Mouse (Mus musculus): ENCODE measurements around the gene Srp72. TPM values are rescaled to one million over a fixed set of nuclear protein-coding genes. Genes with fewer than 3 reads are reported as not detected.

The Srp72 gene
- polyA plus RNA-seq, 1 experiment from 2014 or later, result 89.5 TPM

DNA sequence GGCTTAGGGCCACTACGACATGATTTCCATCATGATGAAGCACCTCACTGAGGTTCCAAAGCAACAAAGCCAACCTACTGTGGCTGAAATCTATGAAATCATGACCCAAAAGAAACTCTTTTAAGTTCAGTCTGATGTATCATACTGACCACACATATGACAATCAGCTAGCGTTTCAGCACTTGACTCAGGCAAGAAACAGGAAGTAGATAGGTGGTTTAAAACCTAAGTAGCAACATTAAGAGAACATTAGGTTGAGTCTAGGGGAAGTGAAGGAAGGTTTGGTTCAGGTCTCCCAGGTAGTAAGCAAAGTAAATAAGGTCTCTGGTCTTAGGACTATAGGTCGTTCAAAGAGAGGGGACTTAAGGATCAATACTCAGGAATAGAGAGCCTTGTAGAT lies 995 bp upstream of the Srp72 start:
- no peaks in the 10 kb centered on the region; the same call in 1 of the 2 replicates for H3K4me1 ChIP-seq (ENCODE audit: control insufficient read depth, insufficient read depth, low read length)
- DNase-seq (ENCODE audit: low spot score), result no peak
- peak overlapping the region; percentile 91 for H3K4me3 ChIP-seq (ENCODE audit: low read depth, low read length)
- 75% methylated on average over 3 of the region's 3 CpGs for WGBS
- H3K27ac ChIP-seq (replicated peaks; ENCODE audit: low read depth, low read length), result no peak overlapping the region
- no peak overlapping the region for H3K9ac ChIP-seq (replicated peaks; ENCODE audit: low read length)
- H3K9me3 ChIP-seq (replicated peaks; ENCODE audit: control insufficient read depth, low read length), result no peaks in the 10 kb centered on the region
- H3K27me3 ChIP-seq (ENCODE audit: control insufficient read depth, insufficient read depth, low read length), result no peaks in the 10 kb centered on the region
- H3K4me2 ChIP-seq (ENCODE audit: low read depth, low read length), result peak overlapping the region; percentile 78
- H3K36me3 ChIP-seq (replicated peaks; ENCODE audit: control insufficient read depth, insufficient read depth, low read depth, low read length), result no peaks in the 10 kb centered on the region; the same call in none of the 2 replicates
- ATAC-seq (replicated peaks; ENCODE audit: insufficient number of reproducible peaks, low FRiP score, low TSS enrichment, low read depth), result no peak

DNA sequence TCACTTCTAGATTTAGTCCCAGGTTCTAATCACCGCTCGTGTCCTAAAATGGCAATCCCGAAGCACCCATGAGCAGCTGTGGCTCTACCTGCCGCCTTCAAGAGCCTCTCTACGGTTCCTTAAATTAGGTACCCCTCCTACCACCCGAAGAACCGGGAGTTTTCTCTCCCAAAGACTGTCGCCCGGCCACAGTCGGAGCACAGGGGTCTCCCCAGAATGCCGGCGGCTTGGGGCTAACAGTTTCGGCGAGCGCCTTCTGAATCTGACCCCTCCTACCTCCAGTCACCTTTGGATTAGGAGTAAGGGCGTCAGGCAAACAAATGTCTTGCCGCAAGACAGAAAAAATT lies 303 bp upstream of the Srp72 start:
- ATAC-seq (replicated peaks; ENCODE audit: insufficient number of reproducible peaks, low FRiP score, low TSS enrichment, low read depth) (no peak; the same call in 1 of the 2 replicates), DNase-seq (ENCODE audit: low spot score) (no peak)
- no peaks in the 10 kb centered on the region; the same call in 1 of the 2 replicates for H3K4me1 ChIP-seq (ENCODE audit: control insufficient read depth, insufficient read depth, low read length)
- H3K36me3 ChIP-seq (replicated peaks; ENCODE audit: control insufficient read depth, insufficient read depth, low read depth, low read length), result no peaks in the 10 kb centered on the region; the same call in none of the 2 replicates
- H3K4me2 ChIP-seq (ENCODE audit: low read depth, low read length), result peak overlapping the region; percentile 78
- peak overlapping the region; percentile 82 for H3K9ac ChIP-seq (replicated peaks; ENCODE audit: low read length)
- peak overlapping the region; percentile 91 for H3K4me3 ChIP-seq (ENCODE audit: low read depth, low read length)
- no peaks in the 10 kb centered on the region for H3K9me3 ChIP-seq (replicated peaks; ENCODE audit: control insufficient read depth, low read length)
- WGBS, result 3% methylated on average over 17 of the region's 17 CpGs
- H3K27ac ChIP-seq (replicated peaks; ENCODE audit: low read depth, low read length), result no peak overlapping the region
- H3K27me3 ChIP-seq (ENCODE audit: control insufficient read depth, insufficient read depth, low read length), result no peaks in the 10 kb centered on the region

DNA sequence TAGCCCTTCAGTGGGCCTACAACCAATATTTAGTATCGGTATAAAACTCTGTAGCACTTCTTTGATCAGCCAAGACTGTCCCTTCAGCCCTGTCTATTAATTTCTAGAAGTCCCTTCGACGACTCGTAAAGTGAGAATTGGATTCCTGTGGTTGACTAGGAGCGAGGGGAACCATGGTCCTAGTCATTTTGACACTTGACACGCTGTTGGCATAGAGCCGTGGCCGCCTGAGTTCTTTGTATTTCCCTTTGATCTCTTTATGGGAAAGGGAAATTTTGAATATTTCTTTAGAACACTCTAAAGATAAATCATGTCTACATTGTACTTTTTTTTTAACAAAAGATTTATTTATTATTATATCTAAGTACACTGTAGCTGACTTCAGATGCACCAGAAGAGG lies 1.3 kb downstream of the Srp72 start:
- Histone ChIP-seq H3K4me2 (ENCODE audit: low read depth, low read length) (no peak overlapping the region; the same call in 1 of the 2 replicates), H3K4me3 (ENCODE audit: low read depth, low read length) (no peak overlapping the region), H3K4me1 (ENCODE audit: control insufficient read depth, insufficient read depth, low read length) (no peaks in the 10 kb centered on the region; the same call in 1 of the 2 replicates), H3K9me3 (replicated peaks; ENCODE audit: control insufficient read depth, low read length) (no peaks in the 10 kb centered on the region), H3K27ac (replicated peaks; ENCODE audit: low read depth, low read length) (no peak overlapping the region), H3K36me3 (replicated peaks; ENCODE audit: control insufficient read depth, insufficient read depth, low read depth, low read length) (peaks cover 5% of the 10 kb centered on the region), H3K27me3 (ENCODE audit: control insufficient read depth, insufficient read depth, low read length) (no peaks in the 10 kb centered on the region), H3K9ac (replicated peaks; ENCODE audit: low read length) (no peak overlapping the region)
- WGBS, result 91% methylated on average over 8 of the region's 8 CpGs
- ATAC-seq (replicated peaks; ENCODE audit: insufficient number of reproducible peaks, low FRiP score, low TSS enrichment, low read depth) (no peak), DNase-seq (ENCODE audit: low spot score) (no peak)

DNA sequence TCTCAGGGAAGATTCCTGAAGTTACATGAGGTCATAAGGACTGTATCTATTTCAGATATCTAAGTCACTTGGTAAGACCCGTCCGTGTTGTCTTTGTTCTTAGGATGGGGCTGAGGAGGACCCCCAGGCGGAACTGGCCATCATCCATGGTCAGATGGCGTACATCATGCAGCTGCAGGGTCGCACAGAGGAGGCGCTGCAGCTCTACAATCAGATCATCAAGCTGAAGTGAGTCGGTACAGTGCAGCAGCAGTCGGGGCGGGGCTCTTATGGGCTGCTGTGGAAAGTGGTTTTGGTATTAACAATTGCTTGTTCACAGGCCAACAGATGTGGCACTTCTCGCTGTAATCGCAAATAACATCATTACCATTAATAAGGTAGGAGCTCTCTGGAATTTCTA lies 9.5 kb downstream of the Srp72 start:
- 94% methylated on average over 11 of the region's 11 CpGs for WGBS
- H3K36me3 ChIP-seq (replicated peaks; ENCODE audit: control insufficient read depth, insufficient read depth, low read depth, low read length), result peaks cover 16% of the 10 kb centered on the region
- no peak for DNase-seq (ENCODE audit: low spot score)

DNA sequence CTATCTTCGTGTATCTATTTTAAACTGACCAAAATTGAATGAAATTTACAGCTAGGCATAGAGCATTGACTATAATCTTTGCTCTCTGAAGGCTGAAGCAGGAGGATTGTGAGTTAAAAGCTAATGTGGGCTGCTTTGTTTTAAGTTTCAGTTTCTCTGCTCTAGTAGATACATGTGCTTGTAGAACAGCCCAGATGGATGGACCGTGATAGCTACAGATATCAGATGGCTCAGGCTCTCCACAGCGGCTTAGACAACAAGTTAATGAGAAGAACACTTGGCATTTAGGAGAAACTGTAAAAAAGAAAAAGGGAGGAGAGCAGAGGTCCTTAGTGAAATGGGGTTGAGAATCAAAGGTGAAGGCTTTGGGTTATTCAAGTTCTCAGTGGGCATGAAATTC lies 16.3 kb downstream of the Srp72 start:
- no peak for DNase-seq (ENCODE audit: low spot score)
- H3K9ac ChIP-seq (replicated peaks; ENCODE audit: low read length), result no peak overlapping the region
- ATAC-seq (replicated peaks; ENCODE audit: insufficient number of reproducible peaks, low FRiP score, low TSS enrichment, low read depth), result no peak
- H3K36me3 ChIP-seq (replicated peaks; ENCODE audit: control insufficient read depth, insufficient read depth, low read depth, low read length), result peaks cover 5% of the 10 kb centered on the region; the same call in 1 of the 2 replicates
- no peak overlapping the region for H3K4me2 ChIP-seq (ENCODE audit: low read depth, low read length)
- H3K27me3 ChIP-seq (ENCODE audit: control insufficient read depth, insufficient read depth, low read length), result no peaks in the 10 kb centered on the region
- 95% methylated on average over 3 of the region's 3 CpGs for WGBS
- no peaks in the 10 kb centered on the region for H3K9me3 ChIP-seq (replicated peaks; ENCODE audit: control insufficient read depth, low read length)
- H3K27ac ChIP-seq (replicated peaks; ENCODE audit: low read depth, low read length), result no peak overlapping the region
- H3K4me3 ChIP-seq (ENCODE audit: low read depth, low read length), result no peak overlapping the region
- no peaks in the 10 kb centered on the region for H3K4me1 ChIP-seq (ENCODE audit: control insufficient read depth, insufficient read depth, low read length)

More for the DNA sequence above, 9.5 kb downstream of the Srp72 start:
- Histone ChIP-seq H3K4me3 (ENCODE audit: low read depth, low read length) (no peak overlapping the region), H3K27ac (replicated peaks; ENCODE audit: low read depth, low read length) (no peak overlapping the region), H3K4me2 (ENCODE audit: low read depth, low read length) (no peak overlapping the region), H3K9ac (replicated peaks; ENCODE audit: low read length) (no peak overlapping the region), H3K4me1 (ENCODE audit: control insufficient read depth, insufficient read depth, low read length) (no peaks in the 10 kb centered on the region), H3K9me3 (replicated peaks; ENCODE audit: control insufficient read depth, low read length) (no peaks in the 10 kb centered on the region), H3K27me3 (ENCODE audit: control insufficient read depth, insufficient read depth, low read length) (no peaks in the 10 kb centered on the region)
- ATAC-seq (replicated peaks; ENCODE audit: insufficient number of reproducible peaks, low FRiP score, low TSS enrichment, low read depth), result no peak

DNA sequence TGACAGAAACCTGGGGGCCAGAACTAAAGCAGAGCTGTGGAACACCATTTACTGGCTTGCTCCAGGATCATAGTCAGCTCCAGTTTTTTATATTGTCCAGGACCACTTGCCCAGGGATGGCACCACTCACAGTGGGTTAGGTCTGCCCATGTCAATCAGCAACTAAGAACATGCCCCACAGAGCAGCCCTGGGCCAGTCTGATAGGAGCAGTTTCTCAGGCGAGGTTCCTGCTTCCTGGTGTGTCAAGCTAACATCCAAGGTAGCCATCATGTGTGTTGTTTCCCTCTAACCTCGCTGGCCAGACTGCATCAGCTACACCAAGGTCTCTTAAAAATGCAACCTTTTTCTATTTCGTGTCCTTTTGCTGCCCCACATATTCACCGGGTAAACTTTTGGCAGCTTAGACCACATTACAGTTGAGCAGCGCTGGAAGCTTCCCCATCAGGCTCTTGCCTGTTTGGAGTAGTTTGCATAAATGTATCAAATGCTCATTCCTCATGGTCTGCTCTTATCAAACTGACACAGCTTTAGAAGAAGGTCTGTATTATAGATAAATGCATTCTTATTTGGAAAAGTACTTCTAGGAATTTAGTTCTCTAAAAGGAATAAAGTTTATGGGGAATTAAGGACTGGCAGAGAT lies 18.8 kb downstream of the Srp72 start:
- no peak for ATAC-seq (replicated peaks; ENCODE audit: insufficient number of reproducible peaks, low FRiP score, low TSS enrichment, low read depth)
- H3K9ac ChIP-seq (replicated peaks; ENCODE audit: low read length), result no peak overlapping the region
- peaks cover 5% of the 10 kb centered on the region; the same call in 1 of the 2 replicates for H3K36me3 ChIP-seq (replicated peaks; ENCODE audit: control insufficient read depth, insufficient read depth, low read depth, low read length)
- H3K27ac ChIP-seq (replicated peaks; ENCODE audit: low read depth, low read length), result no peak overlapping the region
- H3K4me3 ChIP-seq (ENCODE audit: low read depth, low read length), result no peak overlapping the region
- no peak for DNase-seq (ENCODE audit: low spot score)
- H3K4me2 ChIP-seq (ENCODE audit: low read depth, low read length), result no peak overlapping the region
- H3K27me3 ChIP-seq (ENCODE audit: control insufficient read depth, insufficient read depth, low read length), result no peaks in the 10 kb centered on the region
- no peaks in the 10 kb centered on the region for H3K4me1 ChIP-seq (ENCODE audit: control insufficient read depth, insufficient read depth, low read length)
- H3K9me3 ChIP-seq (replicated peaks; ENCODE audit: control insufficient read depth, low read length), result no peaks in the 10 kb centered on the region
- 94% methylated on average over 5 of the region's 5 CpGs for WGBS

DNA sequence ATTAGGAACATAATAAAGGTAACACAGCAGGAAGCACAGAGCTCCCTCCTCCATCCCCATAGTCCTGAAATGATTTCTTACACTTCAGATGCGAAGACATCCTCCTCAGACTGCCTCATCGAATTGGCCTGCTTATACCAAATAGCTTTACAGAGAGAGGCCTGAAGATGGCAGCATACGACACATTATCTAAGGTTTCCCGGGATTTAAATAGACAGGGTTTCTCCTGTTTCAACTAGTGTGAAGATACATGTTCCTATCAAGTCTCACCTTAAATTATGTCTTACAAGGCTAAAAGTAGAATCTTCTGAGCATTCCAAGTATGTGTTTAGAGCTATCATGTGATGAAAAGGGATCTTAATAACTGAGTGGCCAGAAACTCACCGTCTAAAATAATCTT lies 23.9 kb downstream of the Srp72 start:
- Histone ChIP-seq H3K4me3 (ENCODE audit: low read depth, low read length) (no peak overlapping the region), H3K27me3 (ENCODE audit: control insufficient read depth, insufficient read depth, low read length) (no peaks in the 10 kb centered on the region), H3K36me3 (replicated peaks; ENCODE audit: control insufficient read depth, insufficient read depth, low read depth, low read length) (no peaks in the 10 kb centered on the region), H3K4me1 (ENCODE audit: control insufficient read depth, insufficient read depth, low read length) (no peaks in the 10 kb centered on the region), H3K9ac (replicated peaks; ENCODE audit: low read length) (no peak overlapping the region), H3K4me2 (ENCODE audit: low read depth, low read length) (no peak overlapping the region), H3K9me3 (replicated peaks; ENCODE audit: control insufficient read depth, low read length) (no peaks in the 10 kb centered on the region), H3K27ac (replicated peaks; ENCODE audit: low read depth, low read length) (no peak overlapping the region)
- DNase-seq (ENCODE audit: low spot score), result peak; percentile 71
- ATAC-seq (replicated peaks; ENCODE audit: insufficient number of reproducible peaks, low FRiP score, low TSS enrichment, low read depth), result no peak
- 55% methylated on average over 5 of the region's 5 CpGs for WGBS

DNA sequence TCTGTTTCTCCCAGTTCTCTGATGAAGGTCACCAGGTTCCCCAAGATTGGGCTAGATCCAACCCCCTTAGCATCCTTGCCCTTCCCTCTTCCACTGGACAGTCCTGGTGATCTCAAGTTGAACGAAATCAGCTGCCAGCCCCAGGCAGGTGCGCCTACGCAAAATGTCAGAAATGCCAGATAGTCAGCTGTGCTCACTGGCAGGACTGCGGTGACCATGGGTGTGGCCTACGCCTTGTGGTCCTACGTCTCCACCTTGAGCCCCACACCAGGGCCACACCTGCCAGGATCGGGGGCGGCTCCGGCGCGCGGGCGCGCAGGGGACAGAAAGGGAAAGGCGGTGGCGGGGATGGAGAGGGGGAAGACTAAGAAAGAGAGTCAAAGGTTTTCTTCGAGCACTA lies 26.7 kb downstream of the Srp72 start:
- no peak overlapping the region for H3K4me3 ChIP-seq (ENCODE audit: low read depth, low read length)
- H3K4me1 ChIP-seq (ENCODE audit: control insufficient read depth, insufficient read depth, low read length), result no peaks in the 10 kb centered on the region
- no peak overlapping the region for H3K27ac ChIP-seq (replicated peaks; ENCODE audit: low read depth, low read length)
- H3K36me3 ChIP-seq (replicated peaks; ENCODE audit: control insufficient read depth, insufficient read depth, low read depth, low read length), result no peaks in the 10 kb centered on the region
- H3K4me2 ChIP-seq (ENCODE audit: low read depth, low read length), result no peak overlapping the region
- H3K9ac ChIP-seq (replicated peaks; ENCODE audit: low read length), result no peak overlapping the region
- H3K9me3 ChIP-seq (replicated peaks; ENCODE audit: control insufficient read depth, low read length), result no peaks in the 10 kb centered on the region
- 93% methylated on average over 17 of the region's 17 CpGs for WGBS
- ATAC-seq (replicated peaks; ENCODE audit: insufficient number of reproducible peaks, low FRiP score, low TSS enrichment, low read depth) (no peak), DNase-seq (ENCODE audit: low spot score) (no peak)
- no peaks in the 10 kb centered on the region for H3K27me3 ChIP-seq (ENCODE audit: control insufficient read depth, insufficient read depth, low read length)

Data from embryonic facial prominence, embryonic 11.5 days (tissue).